Mouse (Mus musculus): ENCODE measurements around the gene Lmntd2. TPM values are rescaled to one million over a fixed set of nuclear protein-coding genes. Genes with fewer than 3 reads are reported as not detected.
A peak's percentile ranks its signal among the peaks of the same experiment; 100 is the strongest.

Gene Lmntd2
- polyA plus RNA-seq, 1 experiment from 2014 or later: 1.2 TPM

DNA sequence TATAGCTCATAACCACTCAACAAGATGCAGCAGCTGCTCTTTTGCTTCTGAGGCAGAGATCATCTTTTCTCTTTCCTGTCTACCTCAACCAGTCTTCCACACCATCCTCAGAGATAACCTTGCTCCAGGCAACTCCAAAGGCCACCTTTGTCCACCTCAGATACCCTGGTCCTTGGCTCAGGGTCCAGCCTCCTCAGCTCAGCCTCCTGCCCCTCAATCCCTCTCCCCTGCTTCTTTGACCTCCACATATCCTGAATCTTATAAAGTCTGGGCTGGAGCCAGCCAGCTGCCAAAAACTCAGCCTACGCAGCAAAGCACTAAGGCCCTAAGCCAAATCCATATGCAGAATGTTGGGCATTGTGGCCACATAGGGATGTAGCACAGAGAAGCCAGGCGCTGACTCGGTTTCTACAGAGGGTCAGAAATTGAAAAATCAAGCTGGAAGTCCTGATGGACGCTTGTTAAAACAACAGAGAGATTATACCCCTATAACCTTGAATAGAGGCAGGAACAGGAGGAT, 8.9 kb upstream of the Lmntd2 start:
- Histone ChIP-seq H3K4me1 (replicated peaks) (peaks cover 23% of the 10 kb centered on the region), H3K9ac (peak overlapping the region; percentile 67; the same call in 1 of the 2 replicates), H3K36me3 (peaks cover 13% of the 10 kb centered on the region), H3K27ac (peak overlapping the region; percentile 83; the same call in 1 of the 2 replicates), H3K9me3 (no peaks in the 10 kb centered on the region), H3K4me2 (peak overlapping the region; percentile 67), H3K4me3 (no peak overlapping the region), H3K27me3 (no peaks in the 10 kb centered on the region)
- WGBS: 92% methylated on average over 4 of the region's 4 CpGs
- no peak for ATAC-seq (ENCODE audit: low FRiP score)

DNA sequence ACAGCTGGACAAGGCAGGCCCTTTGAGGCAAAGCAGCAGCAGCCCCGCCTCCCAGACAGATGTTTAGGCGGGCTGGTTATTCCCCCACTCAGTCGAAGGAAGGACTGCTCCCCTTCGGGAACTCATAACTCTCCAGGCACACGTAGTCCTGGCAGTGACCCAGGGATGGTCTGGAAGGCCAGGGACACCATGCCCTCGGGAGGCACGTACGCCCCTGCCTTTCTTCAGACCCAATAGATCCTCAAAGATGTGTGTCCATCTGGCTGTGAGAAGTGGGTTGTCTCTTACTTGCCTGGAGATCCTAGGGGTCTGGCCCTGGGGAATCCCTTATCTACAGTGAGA, 8.2 kb upstream of the Lmntd2 start:
- Histone ChIP-seq H3K27ac (peak overlapping the region; percentile 83), H3K4me1 (replicated peaks) (peaks cover 27% of the 10 kb centered on the region), H3K4me2 (peak overlapping the region; percentile 67), H3K9me3 (no peaks in the 10 kb centered on the region), H3K9ac (peak overlapping the region; percentile 67), H3K27me3 (no peaks in the 10 kb centered on the region), H3K36me3 (peaks cover 18% of the 10 kb centered on the region), H3K4me3 (peak overlapping the region; percentile 43)
- WGBS: 16% methylated on average over 8 of the region's 8 CpGs
- ATAC-seq (ENCODE audit: low FRiP score): no peak; the same call in 1 of the 2 replicates

DNA sequence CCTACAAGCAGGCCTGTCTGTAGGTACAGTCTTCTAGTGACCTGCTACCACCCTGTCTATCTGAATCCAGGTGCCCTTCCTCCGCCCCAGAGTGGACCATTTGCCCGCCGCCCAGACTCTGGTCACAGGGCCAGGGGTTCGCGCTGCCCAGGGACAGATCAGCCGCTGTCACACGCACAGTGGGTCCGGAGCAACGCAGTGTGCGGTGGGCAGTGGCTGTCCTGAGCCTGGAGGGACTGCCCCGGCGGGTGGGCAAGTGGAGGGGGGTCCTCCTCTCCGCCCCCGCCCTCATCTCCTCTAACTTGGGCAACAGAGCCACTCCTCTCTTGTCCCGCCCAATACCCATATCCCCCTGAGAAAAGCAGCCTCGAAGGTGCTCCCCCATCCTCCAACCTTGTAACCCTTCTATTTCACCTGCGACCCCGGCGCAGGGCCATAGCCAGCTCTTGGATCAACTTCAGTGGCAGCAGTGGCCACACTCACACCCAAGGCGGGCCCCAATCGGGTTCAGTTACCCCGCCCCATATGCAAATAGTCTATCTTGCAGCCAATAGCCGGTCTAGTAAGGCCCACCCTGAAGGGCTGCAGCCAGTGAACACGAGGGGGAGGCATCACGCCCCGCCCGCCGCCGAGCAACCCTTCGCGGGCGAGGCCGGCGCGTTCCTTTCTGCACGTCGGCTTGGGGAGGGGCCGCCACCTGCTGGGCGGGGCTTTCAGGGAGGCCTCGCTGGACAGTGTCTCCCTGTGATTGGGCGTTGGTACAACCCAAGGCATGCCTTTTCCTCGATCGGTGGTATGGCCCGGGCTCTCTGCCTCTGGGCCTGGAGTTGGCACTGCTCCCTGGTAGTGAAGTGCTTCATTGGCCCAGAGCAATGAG, 7.6 kb upstream of the Lmntd2 start:
- peak overlapping the region; percentile 67 for H3K9ac ChIP-seq
- peak overlapping the region; percentile 43 for H3K4me3 ChIP-seq
- no peaks in the 10 kb centered on the region for H3K9me3 ChIP-seq
- H3K36me3 ChIP-seq: peaks cover 18% of the 10 kb centered on the region
- no peaks in the 10 kb centered on the region for H3K27me3 ChIP-seq
- WGBS: 3% methylated on average over 41 of the region's 44 CpGs
- H3K4me1 ChIP-seq (replicated peaks): peaks cover 34% of the 10 kb centered on the region
- peak; percentile 97 for ATAC-seq (ENCODE audit: low FRiP score)
- peak overlapping the region; percentile 83 for H3K27ac ChIP-seq
- peak overlapping the region; percentile 67 for H3K4me2 ChIP-seq

DNA sequence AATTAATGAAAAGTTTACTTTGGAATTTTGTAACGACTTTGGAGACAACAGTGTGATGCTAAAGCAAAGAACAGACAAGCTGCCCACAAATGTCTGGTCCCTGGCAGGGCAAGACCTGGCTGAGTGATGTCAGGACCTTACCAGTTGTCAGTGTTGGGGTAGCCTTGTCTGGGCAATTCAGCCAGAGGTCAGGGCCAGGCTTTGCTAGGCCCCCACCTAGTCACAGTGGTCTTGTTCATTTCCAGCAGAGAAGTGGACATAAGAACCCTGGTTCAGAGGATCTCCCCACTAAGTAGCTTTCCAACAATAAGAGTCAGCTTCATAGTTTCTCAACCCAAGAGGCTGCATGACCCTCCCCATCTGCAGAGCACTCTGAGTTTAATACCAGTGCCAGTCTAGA, 6.5 kb upstream of the Lmntd2 start:
- no peak for ATAC-seq (ENCODE audit: low FRiP score)
- WGBS: 73% methylated on average over 1 of the region's 1 CpGs
- Histone ChIP-seq H3K27me3 (no peaks in the 10 kb centered on the region), H3K4me1 (replicated peaks) (peaks cover 40% of the 10 kb centered on the region), H3K4me3 (no peak overlapping the region), H3K27ac (no peak overlapping the region), H3K9me3 (no peaks in the 10 kb centered on the region), H3K4me2 (peak overlapping the region; percentile 67), H3K36me3 (peaks cover 18% of the 10 kb centered on the region), H3K9ac (0 out of 2 replicates have a peak overlapping the region, but pooled peaks have one; percentile 67)

- ATAC-seq (ENCODE audit: low FRiP score): no peak
- no peak overlapping the region for H3K4me3 ChIP-seq
- H3K9ac ChIP-seq: no peak overlapping the region
- no peaks in the 10 kb centered on the region for H3K27me3 ChIP-seq
- H3K4me1 ChIP-seq (replicated peaks): peaks cover 47% of the 10 kb centered on the region
- H3K4me2 ChIP-seq: no peak overlapping the region
- H3K27ac ChIP-seq: no peak overlapping the region
- peaks cover 18% of the 10 kb centered on the region for H3K36me3 ChIP-seq
- WGBS: 94% methylated on average over 1 of the region's 1 CpGs
- H3K9me3 ChIP-seq: no peaks in the 10 kb centered on the region
These were observed 5.7 kb upstream of the Lmntd2 start for GRCm38 (mm10) chr7:141219558-141220099.

DNA sequence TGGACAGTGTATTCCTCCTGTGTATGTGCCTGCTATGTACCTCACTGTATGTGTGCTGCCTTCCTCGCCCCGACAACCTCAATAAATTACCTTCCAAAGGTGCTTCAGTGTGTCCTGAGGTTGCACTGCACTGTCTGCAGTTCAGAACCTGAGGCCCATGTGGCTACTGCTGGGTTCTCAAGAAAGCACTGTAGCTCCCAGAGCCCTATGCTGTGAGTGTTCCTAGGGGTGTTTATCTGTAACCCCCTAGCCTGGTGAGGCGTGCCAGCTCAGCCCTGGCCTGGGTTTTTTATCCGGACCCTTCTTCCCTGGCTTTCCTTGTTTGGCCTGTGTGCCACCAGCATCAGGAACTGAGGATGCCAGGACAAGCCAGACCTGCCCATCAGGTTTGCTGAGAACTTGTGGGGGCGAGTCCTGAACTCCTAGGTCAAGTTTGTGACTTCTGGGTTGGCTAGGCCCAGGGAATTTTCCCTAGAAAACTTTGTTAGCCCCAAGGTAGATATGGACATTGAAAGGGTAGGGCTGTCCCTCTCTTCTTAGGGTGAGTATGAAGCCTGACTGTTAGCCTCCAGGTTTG, 4.8 kb upstream of the Lmntd2 start:
- no peak overlapping the region for H3K4me2 ChIP-seq
- H3K27me3 ChIP-seq: no peaks in the 10 kb centered on the region
- no peak overlapping the region for H3K27ac ChIP-seq
- H3K36me3 ChIP-seq: peaks cover 18% of the 10 kb centered on the region
- 93% methylated on average over 5 of the region's 5 CpGs for WGBS
- H3K4me3 ChIP-seq: no peak overlapping the region
- peaks cover 50% of the 10 kb centered on the region for H3K4me1 ChIP-seq (replicated peaks)
- no peaks in the 10 kb centered on the region for H3K9me3 ChIP-seq
- H3K9ac ChIP-seq: 0 out of 2 replicates have a peak overlapping the region, but pooled peaks have one; percentile 24
- no peak for ATAC-seq (ENCODE audit: low FRiP score)

DNA sequence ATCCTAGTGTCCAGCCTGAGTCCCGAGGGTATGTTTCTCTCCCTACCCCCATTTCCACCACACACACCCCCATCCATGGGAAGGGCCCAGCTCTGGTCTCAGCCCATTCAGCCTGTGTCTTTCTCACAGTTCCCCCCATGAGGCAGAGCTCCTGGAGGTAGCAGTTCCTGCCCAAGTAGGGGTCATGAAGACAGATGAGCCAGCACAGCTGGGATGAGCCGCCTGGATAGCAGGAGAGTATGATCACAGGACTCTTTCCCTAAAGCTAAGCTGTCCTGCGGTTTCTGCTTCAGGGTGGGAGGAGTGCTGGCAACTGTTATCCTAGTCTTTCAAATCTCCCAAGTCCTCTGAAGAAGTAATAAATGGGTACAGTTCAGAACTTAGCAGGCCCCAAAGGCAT, 4.3 kb upstream of the Lmntd2 start:
- H3K27ac ChIP-seq: no peak overlapping the region
- no peaks in the 10 kb centered on the region for H3K9me3 ChIP-seq
- no peak for ATAC-seq (ENCODE audit: low FRiP score)
- peaks cover 18% of the 10 kb centered on the region for H3K36me3 ChIP-seq
- no peak overlapping the region for H3K4me2 ChIP-seq
- 83% methylated on average over 3 of the region's 3 CpGs for WGBS
- no peaks in the 10 kb centered on the region for H3K27me3 ChIP-seq
- no peak overlapping the region for H3K4me3 ChIP-seq
- H3K4me1 ChIP-seq (replicated peaks): peaks cover 50% of the 10 kb centered on the region
- H3K9ac ChIP-seq: 0 out of 2 replicates have a peak overlapping the region, but pooled peaks have one; percentile 24

GRCm38 (mm10) chr7:141217343-141218013, 3.6 kb upstream of the Lmntd2 start:
- Histone ChIP-seq H3K4me3 (no peak overlapping the region), H3K9ac (peak overlapping the region; percentile 26; the same call in 1 of the 2 replicates), H3K9me3 (no peaks in the 10 kb centered on the region), H3K36me3 (peaks cover 18% of the 10 kb centered on the region), H3K4me1 (replicated peaks) (peaks cover 46% of the 10 kb centered on the region), H3K27ac (no peak overlapping the region), H3K27me3 (no peaks in the 10 kb centered on the region), H3K4me2 (no peak overlapping the region)
- 94% methylated on average over 17 of the region's 17 CpGs for WGBS
- ATAC-seq (ENCODE audit: low FRiP score): no peak

DNA sequence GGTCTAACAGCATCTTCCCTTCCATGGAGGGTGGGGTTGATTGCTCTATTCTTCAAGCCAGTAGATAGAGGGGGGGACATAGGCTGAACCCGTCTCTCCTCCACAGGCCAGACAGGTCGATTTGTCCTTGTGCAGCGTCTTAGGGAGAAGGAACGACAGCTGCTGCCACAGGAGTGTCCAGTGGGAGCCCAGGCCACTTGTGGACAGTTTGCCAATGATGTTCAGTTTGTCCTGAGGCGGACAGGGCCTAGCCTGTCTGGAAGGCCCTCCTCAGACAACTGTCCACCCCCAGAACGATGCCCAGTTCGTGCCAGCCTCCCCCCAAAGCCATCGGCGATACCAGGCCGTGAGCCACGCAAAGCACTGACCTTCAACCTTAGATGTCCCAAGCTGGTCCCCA, 3.0 kb upstream of the Lmntd2 start:
- Histone ChIP-seq H3K9ac (peak overlapping the region; percentile 74; the same call in 1 of the 2 replicates), H3K4me1 (replicated peaks) (peaks cover 40% of the 10 kb centered on the region), H3K27ac (no peak overlapping the region), H3K36me3 (peaks cover 18% of the 10 kb centered on the region), H3K4me3 (peak overlapping the region; percentile 74), H3K4me2 (peak overlapping the region; percentile 92), H3K9me3 (no peaks in the 10 kb centered on the region), H3K27me3 (no peaks in the 10 kb centered on the region)
- no peak for ATAC-seq (ENCODE audit: low FRiP score)
- 92% methylated on average over 11 of the region's 11 CpGs for WGBS

GRCm38 (mm10) chr7:141215880-141216733, 2.2 kb upstream of the Lmntd2 start:
- ATAC-seq (ENCODE audit: low FRiP score): peak; percentile 69
- peak overlapping the region; percentile 90 for H3K27ac ChIP-seq
- peaks cover 34% of the 10 kb centered on the region for H3K4me1 ChIP-seq (replicated peaks)
- H3K36me3 ChIP-seq: peaks cover 18% of the 10 kb centered on the region
- H3K4me3 ChIP-seq: peak overlapping the region; percentile 74
- H3K9ac ChIP-seq: peak overlapping the region; percentile 74
- under 1% methylated on average over 42 of the region's 42 CpGs for WGBS
- H3K9me3 ChIP-seq: no peaks in the 10 kb centered on the region
- no peaks in the 10 kb centered on the region for H3K27me3 ChIP-seq
- peak overlapping the region; percentile 92 for H3K4me2 ChIP-seq
